16 mouse cellular contexts compared by ENCODE assay signal in genomic region chr10:60737169-60737728, GRCm38 (mm10). TPM values are rescaled to one million over a fixed set of nuclear protein-coding genes. Genes with fewer than 3 reads are reported as not detected.
DNase-seq lines count a peak whose midpoint lies in the region; ATAC-seq and TF ChIP-seq lines count a peak whose summit lies in the region.
"Had no signal": no experiment of that assay in that cellular context is flagged by ENCODE, and none has a peak within 500 bp of the region (broad histone marks: within the 10 kb centered on the region; RNA-seq: fewer than 3 reads in every experiment).

No protein-coding gene starts in this region.

- no peaks in the 10 kb centered on the region for H3K9me3 ChIP-seq in kidney, postnatal 0 days (replicated peaks; ENCODE audit: low read length)
- H3K9me3 ChIP-seq in neural tube, embryonic 14.5 days (ENCODE audit: control insufficient read depth, low read length) = no peaks in the 10 kb centered on the region
- H3K9me3 ChIP-seq: G1E; midbrain, embryonic 10.5 days; stomach, embryonic 15.5 days had no signal

- peak; percentile 66 for DNase-seq in kidney, postnatal 0 days (ENCODE audit: low spot score)
- no peak for DNase-seq in kidney, adult 8-10 months
- DNase-seq in adrenal gland, adult 2 months = peak; percentile 82
- peak; percentile 76 to 80 for DNase-seq in adrenal gland, postnatal 36 days
- no peak for DNase-seq in spleen, adult 12 weeks (ENCODE audit: low spot score)
- DNase-seq in right cerebral cortex, postnatal 4 days = no peak
- DNase-seq: cerebellum, adult 9-10 months; gastrocnemius, postnatal 25 days; heart, postnatal 10 days; liver; lung, adult 2 months; thymus, adult 2 months had no signal

- WGBS in kidney, postnatal 0 days = 38% methylated on average over 11 of the region's 11 CpGs
- 57% methylated on average over 11 of the region's 11 CpGs for WGBS in neural tube, embryonic 14.5 days

- no peaks in the 10 kb centered on the region for H3K27me3 ChIP-seq in kidney, postnatal 0 days (ENCODE audit: insufficient read depth, low read length)
- no peaks in the 10 kb centered on the region for H3K27me3 ChIP-seq in neural tube, embryonic 14.5 days (ENCODE audit: control insufficient read depth, insufficient read depth, low read length)
- H3K27me3 ChIP-seq: stomach, embryonic 15.5 days had no signal

- H3K9ac ChIP-seq in kidney, postnatal 0 days (ENCODE audit: low read depth, low read length) = no peak overlapping the region
- H3K9ac ChIP-seq in neural tube, embryonic 14.5 days (replicated peaks; ENCODE audit: low read depth, low read length) = no peak overlapping the region
- H3K9ac ChIP-seq: stomach, embryonic 15.5 days had no signal

- 0 out of 2 replicates have a peak, but pooled peaks cover 2% of the 10 kb centered on the region for H3K36me3 ChIP-seq in kidney, postnatal 0 days (ENCODE audit: insufficient read depth, low read length)
- no peaks in the 10 kb centered on the region; the same call in 1 of the 2 replicates for H3K36me3 ChIP-seq in neural tube, embryonic 14.5 days (ENCODE audit: control insufficient read depth, insufficient read depth, low read length)

- no peak for TF ChIP-seq CTCF in kidney, postnatal 0 days (IDR thresholded peaks at IDR 0.05; ENCODE audit: low read depth)

- peaks cover 4% of the 10 kb centered on the region; the same call in 1 of the 2 replicates for H3K4me1 ChIP-seq in kidney, postnatal 0 days (replicated peaks; ENCODE audit: insufficient read depth, low read length)
- H3K4me1 ChIP-seq in neural tube, embryonic 14.5 days (ENCODE audit: control insufficient read depth, insufficient read depth, low read length) = 0 out of 2 replicates have a peak, but pooled peaks cover 1% of the 10 kb centered on the region
- H3K4me1 ChIP-seq: stomach, embryonic 15.5 days had no signal

- peak; percentile 40; the same call in 1 of the 2 replicates for ATAC-seq in kidney, postnatal 0 days (replicated peaks; ENCODE audit: low FRiP score, low read depth)
- peak; percentile 39; the same call in 1 of the 2 replicates for ATAC-seq in neural tube, embryonic 14.5 days (ENCODE audit: low read depth)

- no peak overlapping the region for H3K4me2 ChIP-seq in kidney, postnatal 0 days (ENCODE audit: low read length)
- no peak overlapping the region for H3K4me2 ChIP-seq in neural tube, embryonic 14.5 days (ENCODE audit: low read depth, low read length)
- H3K4me2 ChIP-seq: stomach, embryonic 15.5 days had no signal

- no peak overlapping the region for H3K27ac ChIP-seq in kidney, postnatal 0 days
- no peak overlapping the region for H3K27ac ChIP-seq in neural tube, embryonic 14.5 days (ENCODE audit: low read depth, low read length)
- H3K27ac ChIP-seq: midbrain, embryonic 10.5 days; stomach, embryonic 15.5 days had no signal

- H3K4me3 ChIP-seq in kidney, postnatal 0 days (replicated peaks; ENCODE audit: low read depth, low read length) = no peak overlapping the region
- no peak overlapping the region for H3K4me3 ChIP-seq in neural tube, embryonic 14.5 days (ENCODE audit: low read depth, low read length)
- H3K4me3 ChIP-seq: midbrain, embryonic 10.5 days; stomach, embryonic 15.5 days had no signal

RNA-seq across cellular contexts. Expression of gene Slc29a3, which starts 15.3 kb away (rescaled TPM):
- 17.8 and 19.6 TPM in 2 replicates for polyA plus RNA-seq in kidney, postnatal 0 days (2015; fragmentation: Nextera tagmentation; extraction: Ambion mirVana)
- total RNA-seq in adrenal gland, adult 2 months (2021) = 10 to 100 TPM; 37.9 to 49.2 TPM
- polyA plus RNA-seq in adrenal gland, adult 2 months (2012; rRNA removed) = 17.9 and 26.7 TPM in 2 replicates
- total RNA-seq in adrenal gland, postnatal 36 days (2021) = 10 to 100 TPM; 28.8 to 38.7 TPM
- 9.3 and 9.5 TPM in 2 replicates for polyA plus RNA-seq in neural tube, embryonic 14.5 days (2014; fragmentation: Nextera tagmentation; extraction: Ambion mirVana)

RNA-seq across cellular contexts. Expression of gene Cdh23, which starts 41.0 kb away (rescaled TPM):
- 0.25 and 0.28 TPM in 2 replicates for polyA plus RNA-seq in kidney, postnatal 0 days (2015; fragmentation: Nextera tagmentation; extraction: Ambion mirVana)
- total RNA-seq in adrenal gland, adult 2 months (2021) = 1 to 10 TPM in 1 of 2 experiments, under 1 TPM in 1; 0.90 to 1.1 TPM
- 1.4 and 2.1 TPM in 2 replicates for polyA plus RNA-seq in adrenal gland, adult 2 months (2012; rRNA removed)
- total RNA-seq in adrenal gland, postnatal 36 days (2021) = 1 to 10 TPM in 1 of 2 experiments, under 1 TPM in 1; 0.79 to 2.0 TPM
- 6.0 and 15.4 TPM in 2 replicates for polyA plus RNA-seq in neural tube, embryonic 14.5 days (2014; fragmentation: Nextera tagmentation; extraction: Ambion mirVana)
- polyA plus RNA-seq: G1E had no signal

Comparison
In these comparisons a context has a peak if more than half of its experiments do, and no peak if none do; other contexts are left out.
1. DNase-seq: peak in kidney, postnatal 0 days (single experiment), adrenal gland, adult 2 months (single experiment) and adrenal gland, postnatal 36 days (2 of 2); none in kidney, adult 8-10 months (0 of 2), spleen, adult 12 weeks (single experiment) and right cerebral cortex, postnatal 4 days (single experiment).